Mouse (Mus musculus): ENCODE measurements around the gene Gm21988.

- TF ChIP-seq CTCF (IDR thresholded peaks at IDR 0.05; ENCODE audit: borderline replicate concordance, insufficient read depth, low read depth, low read length), result no peak
- no peak for TF ChIP-seq POLR2A (IDR thresholded peaks at IDR 0.05; ENCODE audit: borderline replicate concordance, insufficient read depth, low read length)
Observed at GRCm38 (mm10) chr11:70223724-70224123, 15.9 kb downstream of the Gm21988 start.
